Mouse (Mus musculus) embryonic fibroblast, embryonic 13.5 days (primary cell): ENCODE measurements around the gene Slc5a4b.

Experiments used
- CTCF ChIP-seq: IDR thresholded peaks from 2 replicates; pipeline ENCODE4 v1.5.1; 2011; ENCODE audit warnings: mild to moderate bottlenecking, control low read depth, low read length, moderate library complexity, borderline replicate concordance; ENCODE audit not compliant: insufficient read depth
- POLR2A ChIP-seq: IDR thresholded peaks from 2 replicates; pipeline ENCODE4 v1.6.1; 2011; ENCODE audit warnings: low read depth, mild to moderate bottlenecking, control low read depth, low read length, moderate library complexity

DNA sequence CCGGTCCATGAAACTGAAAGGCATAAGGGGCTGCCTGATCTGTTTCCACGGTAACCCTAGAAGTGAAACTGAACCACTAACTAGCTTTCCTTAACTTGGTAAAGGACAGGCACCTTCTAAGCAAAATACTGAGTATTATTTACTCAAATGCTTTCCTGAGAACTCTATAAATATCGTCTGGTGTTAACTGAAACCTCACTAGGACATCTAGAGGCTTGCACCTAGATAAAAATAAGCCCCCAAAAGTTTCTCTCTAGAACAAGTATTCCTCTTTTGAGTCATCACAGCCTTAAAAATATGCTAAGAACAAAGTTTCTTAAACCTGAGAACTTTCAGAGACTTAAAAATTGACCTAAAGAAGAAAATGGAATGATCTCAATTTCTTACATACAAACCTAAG is 93.9 kb downstream of the Slc5a4b start:
- TF ChIP-seq POLR2A (no peak), CTCF (no peak)
